Mouse (Mus musculus) testis, postnatal 14 days (tissue): ENCODE results near the gene Herpud1.

ENCODE experiments used
- DNase-seq: peaks from one replicate; pipeline ENCODE4 v3.0.0; 2021; ENCODE audit warnings: low spot score

Gene Herpud1

DNA sequence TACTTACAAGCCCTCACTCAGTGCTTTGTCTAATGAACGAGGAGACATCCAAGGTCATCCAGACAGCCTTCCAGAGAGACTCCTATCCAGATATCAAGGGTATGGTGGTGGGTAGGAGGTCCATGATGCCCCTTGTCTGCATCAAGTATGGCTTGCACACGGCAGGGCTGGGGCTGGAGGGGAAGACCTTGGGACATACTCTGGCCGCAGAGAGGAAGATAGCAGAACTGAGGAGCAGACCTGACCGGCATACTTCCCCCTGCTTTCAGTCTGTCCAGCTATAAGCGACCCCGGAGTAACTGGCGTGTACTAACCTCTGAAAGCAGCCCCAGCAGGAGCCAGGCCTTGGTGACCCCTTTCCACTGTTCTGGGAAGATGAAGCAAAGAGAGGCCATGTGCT lies 23.3 kb downstream of the Herpud1 start:
- no peak for DNase-seq

DNA sequence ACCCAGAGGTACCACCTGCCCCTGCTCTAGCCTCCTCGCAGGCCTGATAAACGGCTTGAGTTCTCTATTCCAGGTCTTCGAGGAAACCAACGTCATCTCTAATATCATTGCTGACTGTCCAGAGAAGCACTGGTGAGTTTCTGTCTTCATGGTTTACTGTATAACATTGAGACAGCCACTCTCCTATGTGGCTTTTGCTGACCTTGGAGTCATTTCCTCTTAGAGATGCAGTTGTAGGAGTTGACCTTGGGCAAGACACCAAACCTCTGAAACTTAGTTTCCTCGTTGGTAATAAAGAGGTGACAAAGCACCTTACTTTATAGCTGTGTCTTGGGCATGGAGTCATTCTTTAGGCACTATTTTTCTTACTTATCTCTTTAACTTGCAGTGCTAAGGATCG lies 26.3 kb downstream of the Herpud1 start:
- no peak for DNase-seq

DNA sequence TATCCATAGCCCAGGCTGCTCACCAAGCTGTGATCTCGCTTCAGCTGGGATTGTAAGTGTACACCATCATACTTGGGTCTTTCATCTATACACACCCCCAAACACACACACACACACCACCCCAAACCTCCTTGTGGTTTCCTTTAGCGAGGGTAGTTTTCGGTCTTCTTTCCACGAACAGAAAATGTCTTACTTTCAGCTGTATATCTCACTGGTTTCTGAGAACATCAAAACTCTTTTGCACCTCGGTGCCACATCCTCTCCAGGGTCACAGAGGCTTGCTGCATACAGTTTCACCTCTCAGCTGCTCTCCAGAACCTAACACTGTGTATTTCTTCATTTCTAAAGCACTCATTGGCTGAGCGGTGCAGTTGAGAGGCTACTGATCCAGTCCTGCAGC lies 27.3 kb downstream of the Herpud1 start:
- DNase-seq, result no peak

DNA sequence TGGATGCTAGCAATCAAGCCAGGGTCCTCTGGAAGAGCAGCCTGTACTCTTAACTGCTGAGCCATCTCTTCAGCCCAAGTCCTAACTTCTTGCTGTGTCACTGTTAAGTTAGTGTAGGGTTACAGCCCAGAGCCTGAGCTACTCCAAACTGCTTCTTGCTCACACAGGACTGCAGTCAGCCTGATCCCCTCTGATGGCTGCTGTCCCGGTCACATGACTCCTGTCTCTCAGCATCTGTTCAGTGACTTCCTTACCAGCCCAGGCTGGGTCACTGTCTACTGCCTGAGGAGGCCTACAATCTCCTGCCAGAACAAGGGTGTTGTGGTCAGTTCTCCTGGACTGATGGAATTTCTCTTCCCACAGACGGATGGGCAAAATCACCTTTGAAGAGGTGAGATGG lies 29.0 kb downstream of the Herpud1 start:
- DNase-seq, result no peak

DNA sequence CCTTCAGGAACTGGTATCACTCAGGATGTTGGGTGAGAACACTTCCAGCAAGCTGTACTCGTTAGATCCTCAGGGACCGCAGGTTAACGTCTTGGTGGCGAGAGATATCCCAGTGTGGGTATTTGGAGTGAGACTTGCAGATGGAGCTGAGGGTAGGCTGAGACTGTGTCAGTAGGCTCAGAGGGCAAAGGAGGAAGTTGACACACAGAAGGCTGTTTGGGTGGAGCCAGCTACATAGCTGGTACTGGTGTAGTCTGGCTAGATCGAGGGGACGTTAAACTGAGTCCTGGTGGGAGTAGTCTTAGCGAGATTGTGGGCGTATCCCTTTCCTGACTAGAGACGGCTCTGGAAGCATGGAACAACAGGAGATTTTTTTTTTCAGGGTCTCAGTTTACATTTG lies 31.8 kb downstream of the Herpud1 start:
- DNase-seq, result no peak

DNA sequence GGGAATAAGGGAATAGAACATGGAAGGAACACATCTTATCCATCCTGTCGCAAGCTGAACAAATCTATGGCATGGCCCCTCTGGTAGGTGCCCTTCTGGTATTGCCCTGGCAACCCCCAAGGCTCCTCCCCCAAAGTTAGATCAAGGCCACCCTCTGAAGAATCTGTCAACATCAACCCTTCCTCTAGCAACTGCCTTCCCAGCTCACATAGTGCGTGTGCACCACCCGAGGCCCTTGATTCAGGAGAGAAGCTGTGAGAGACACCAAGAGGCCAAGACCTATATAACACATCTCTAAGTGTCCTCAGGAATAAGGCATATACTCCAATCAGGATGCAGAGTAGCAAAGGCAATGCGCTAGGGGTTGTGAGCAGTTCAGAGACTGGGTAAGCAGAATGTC lies 36.0 kb downstream of the Herpud1 start:
- no peak for DNase-seq

DNA sequence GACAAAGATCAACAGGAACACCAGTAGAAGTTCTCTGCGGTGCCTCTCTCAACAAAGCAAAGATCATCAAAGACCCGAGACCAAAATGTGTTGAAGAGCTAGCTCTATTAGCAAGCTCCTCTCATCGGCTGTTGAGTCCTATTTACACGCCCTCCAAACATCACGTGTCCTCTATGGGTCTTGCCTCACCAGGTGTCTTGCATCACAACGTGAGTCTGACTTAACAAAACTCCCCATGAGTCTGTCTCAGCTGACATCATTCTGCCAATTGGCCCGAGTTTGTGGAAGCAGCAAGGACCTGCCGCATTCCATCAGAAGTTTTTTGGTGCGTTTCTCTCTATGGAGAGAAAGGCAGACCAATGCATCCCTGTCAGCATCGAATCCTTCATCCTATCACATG lies 41.7 kb downstream of the Herpud1 start:
- no peak for DNase-seq

DNA sequence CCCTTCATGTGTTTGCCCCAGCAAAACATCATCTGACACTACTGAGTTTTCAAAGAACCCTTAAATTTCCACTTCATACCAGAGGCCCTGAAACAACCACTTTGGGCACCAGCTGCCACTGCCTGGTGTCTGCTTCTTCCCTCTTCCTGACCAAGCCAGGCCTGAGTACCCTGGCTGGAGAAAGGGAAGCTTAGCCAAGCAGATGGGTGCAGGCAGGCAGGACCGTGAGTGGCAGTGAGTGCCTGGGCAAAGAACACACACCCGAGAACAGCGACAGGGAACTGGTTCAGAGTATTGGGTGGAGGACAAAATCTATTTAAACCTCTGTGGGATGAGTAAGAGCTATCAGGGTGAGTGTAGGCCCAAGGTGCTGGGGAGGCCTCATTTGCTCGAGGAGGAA lies 42.2 kb downstream of the Herpud1 start:
- DNase-seq, result no peak

DNA sequence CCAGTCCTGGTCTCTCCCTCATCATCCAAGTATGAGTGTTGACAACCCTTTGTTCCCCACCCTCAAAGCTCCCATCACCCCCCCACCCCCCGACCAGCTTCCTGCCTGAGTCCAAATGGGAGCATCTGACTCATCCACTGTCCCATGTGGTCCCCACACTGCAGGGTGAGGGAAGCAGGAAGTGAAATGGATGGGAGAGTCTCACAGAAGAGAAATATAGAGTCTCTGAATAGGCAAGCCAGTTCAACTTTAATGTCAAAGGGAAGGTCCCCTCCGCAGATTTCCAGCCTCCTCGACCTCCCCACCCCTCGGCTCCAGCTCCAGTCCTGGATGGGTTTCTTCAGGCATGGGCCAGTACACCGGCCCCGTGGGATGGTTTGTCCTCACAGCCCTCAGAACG lies 43.1 kb downstream of the Herpud1 start:
- DNase-seq, result no peak

DNA sequence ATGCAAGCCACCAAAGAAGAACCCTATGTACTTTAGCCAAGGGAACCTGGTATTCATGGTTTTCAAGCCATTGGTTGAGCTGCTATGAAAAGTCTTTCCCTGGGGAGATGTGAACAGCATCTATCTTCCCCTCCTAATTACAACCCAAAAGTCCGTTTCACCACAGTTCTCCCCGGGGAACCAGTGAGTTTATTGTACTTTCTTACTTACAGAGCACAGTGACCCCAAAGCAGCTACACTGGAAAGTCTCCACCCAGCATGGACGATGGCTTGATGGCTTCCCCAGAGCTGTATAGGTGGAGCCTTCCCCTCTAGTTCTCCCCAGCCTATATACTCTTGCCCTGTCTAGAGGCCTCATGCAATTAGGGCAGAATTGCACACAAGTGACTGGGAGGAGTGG lies 46.0 kb downstream of the Herpud1 start:
- DNase-seq, result no peak

DNA sequence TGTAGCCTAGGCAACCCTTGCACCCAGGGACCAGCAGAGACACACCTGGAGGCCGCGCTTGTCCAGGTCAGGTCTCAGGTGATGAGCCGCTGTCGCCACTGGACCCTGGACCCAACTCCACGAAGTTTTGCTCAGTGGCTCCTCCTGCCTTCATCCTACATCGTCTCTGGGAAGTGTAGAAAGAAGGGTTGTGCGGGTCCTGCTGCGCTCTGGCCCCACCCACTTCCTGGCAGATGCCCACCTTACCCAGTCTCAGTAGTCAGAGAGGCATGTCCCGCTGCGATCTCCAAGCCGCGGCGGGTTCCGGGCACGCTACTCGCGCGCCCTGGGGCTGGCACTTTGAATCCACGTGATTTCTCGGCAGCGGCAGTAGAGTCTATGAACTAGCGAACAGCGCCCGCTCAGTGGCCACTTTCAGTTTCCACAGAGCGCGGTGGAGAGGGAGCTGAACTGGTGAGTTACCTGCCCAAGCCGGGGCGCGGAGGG lies 47.8 kb downstream of the Herpud1 start, which contains the start of gene Nlrc5:
Nlrc5 (plus strand) TSS at position 376 of the 486 bp plus-strand sequence.
- DNase-seq, result peak; percentile 15

DNA sequence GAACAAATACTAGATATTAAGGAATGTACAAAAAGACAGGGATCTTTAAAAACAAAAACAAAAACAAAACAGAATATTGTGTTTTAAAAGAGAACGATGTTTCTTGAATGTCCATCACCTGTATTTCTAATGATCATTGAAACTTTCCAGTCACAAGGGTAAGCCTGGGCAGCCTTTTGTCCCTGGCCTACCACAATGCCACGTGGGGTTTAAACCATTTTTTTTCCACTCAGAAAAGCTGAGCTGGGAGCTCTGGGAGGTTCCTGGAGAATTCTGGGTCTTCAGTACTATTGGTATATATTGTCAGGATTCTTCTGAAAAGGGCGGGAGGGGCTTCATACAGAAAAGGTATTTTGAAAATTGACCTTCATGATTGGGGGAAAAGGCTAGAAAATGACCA lies 48.7 kb downstream of the Herpud1 start:
- DNase-seq, result no peak

DNA sequence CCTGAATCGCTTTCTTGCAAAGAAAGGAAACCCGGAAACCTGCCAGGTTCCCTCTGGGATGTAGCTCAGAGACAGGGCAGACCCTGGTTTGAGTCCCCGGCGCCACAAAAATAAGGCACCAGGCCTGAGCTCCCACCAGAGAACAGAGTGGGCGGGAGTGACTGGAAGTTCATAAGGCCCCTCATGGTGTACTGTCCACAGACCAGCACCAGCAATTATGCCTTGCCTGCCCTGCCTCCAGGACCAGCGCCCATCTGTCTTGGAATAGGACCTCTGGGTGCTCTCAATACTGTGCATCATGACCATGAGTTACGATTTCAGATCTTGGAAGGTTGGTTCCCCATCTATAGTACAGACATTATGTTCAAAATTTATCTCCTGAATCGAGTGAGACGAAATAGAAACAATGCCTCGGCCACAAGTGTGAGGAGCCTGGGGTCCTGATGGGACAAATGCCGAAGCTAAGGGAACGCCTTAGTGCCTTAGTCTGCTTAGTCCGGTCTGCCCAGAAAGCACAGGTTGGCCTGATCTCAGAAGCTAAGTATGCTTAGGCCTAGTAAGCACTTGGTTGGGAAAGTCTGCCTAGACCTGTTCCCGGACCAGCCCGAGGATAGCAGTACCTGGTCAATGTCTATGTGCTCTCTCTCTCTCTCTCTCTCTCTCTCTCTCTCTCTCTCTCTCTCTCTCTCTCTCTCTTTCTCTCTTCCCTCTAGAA lies 49.3 kb downstream of the Herpud1 start:
- no peak for DNase-seq

DNA sequence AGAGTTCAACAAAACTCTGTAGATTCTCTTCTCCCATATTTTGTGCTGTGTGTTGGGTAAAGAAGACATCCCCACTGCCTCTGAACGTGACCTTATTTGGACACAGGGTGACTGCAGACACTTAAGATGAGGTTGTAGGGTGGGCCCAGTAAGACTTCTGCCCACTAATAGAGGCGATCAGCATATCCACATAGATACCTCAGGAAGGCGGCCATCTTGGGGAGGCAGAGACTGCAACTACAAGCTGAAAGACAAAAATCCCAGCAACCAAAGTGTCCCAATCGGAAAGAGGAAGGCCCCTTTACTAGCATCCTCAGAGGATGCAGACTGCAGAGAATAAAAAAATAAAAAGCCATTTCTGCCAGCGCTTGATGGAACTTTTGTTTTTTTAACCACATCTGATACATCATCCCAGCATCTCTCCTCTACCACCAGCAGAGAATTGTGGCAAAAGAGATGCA lies 49.9 kb downstream of the Herpud1 start:
- DNase-seq, result no peak

DNA sequence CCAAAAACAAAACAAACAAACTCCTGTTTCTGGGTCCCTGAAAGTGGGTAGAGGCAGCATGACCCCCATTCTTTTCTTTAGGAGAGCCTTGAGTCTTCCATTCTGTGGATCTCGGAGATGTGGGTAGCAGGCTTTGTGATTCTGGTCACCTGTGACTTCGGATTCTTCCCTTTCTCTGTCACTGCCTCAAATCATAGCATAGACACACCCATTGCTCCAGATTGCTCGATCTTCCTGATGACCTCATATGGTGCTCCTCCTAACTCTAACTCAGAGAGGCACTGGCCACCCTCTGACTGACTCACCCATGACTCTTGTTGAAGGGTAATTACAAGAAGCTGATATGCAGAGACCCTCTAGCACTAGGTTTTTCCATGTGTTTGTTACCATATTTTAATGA lies 50.7 kb downstream of the Herpud1 start:
- no peak for DNase-seq

DNA sequence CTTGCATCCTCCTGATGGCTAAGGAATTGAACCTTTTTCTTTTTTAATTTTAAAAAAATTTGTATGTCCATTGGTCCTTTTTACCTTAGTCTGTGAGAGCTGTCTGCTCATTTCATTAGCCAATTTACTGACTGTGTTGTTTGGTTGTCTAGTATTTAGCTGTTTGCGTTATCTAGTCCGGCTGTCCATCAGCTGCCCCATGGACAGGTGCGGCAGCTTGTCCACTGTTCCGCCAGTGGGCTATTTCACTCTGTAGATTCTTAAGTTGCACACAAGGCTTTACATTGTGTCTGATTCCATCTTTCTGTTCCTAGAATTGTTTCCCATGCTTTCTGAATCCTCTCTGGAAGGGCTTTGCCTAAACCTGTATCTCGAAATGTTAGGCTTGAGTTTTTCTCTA lies 52.4 kb downstream of the Herpud1 start:
- DNase-seq, result no peak

DNA sequence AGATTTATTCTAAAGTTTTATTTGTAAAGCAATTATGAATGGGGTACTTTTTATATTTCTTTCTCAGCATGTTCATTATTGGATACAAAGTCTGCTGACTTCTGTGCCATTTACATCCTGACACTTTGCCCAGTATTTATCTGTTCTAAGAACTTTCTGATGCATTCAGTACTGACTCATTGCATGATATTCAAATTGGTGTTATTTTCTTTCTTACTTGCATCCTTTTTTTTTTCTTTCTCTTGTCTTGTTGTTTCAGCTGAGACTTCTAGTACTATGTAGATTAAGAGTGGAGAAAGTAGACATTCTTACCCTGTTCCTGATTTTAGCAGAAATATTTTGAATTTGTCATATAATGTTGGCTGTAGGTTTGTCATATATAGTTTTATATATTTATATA lies 53.5 kb downstream of the Herpud1 start:
- no peak for DNase-seq

DNA sequence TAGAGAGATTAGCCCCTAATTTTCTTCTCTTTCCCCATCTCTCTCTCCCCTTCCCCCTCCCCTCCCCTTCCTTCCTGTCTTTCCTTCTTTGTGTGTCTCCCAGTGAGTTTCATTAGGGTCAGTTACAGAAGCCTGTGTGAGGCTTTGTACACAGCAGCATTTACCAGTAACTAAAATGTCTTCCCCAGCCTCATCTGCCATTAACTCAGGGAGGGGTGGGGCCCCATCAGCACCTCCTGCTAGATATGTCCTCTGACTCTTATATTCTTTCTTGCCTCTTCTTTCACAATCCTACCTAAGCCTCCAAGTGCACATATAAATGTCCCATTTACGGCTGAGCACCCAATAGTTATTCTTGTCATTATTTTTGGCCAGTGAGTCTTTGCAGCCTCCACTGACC lies 54.2 kb downstream of the Herpud1 start:
- DNase-seq, result no peak

DNA sequence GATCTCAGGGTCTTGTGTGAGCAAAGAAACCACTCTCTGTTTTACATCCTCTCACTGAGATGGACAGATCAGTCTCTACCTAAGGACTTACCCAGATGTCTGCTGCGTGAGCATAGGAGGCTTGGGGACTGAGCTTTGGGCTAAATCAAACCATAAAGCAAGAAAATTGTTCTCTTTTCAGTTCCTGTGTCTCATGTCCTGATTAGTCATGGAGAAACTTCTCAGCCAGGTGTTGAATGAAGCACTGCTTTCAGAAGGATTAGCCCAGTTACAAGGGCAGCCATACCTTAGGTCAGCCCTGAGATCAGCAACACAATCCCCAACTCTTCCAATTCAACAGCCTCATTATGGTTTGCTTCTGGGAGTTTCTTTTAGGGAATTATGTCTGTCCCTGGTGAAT lies 55.4 kb downstream of the Herpud1 start:
- no peak for DNase-seq

DNA sequence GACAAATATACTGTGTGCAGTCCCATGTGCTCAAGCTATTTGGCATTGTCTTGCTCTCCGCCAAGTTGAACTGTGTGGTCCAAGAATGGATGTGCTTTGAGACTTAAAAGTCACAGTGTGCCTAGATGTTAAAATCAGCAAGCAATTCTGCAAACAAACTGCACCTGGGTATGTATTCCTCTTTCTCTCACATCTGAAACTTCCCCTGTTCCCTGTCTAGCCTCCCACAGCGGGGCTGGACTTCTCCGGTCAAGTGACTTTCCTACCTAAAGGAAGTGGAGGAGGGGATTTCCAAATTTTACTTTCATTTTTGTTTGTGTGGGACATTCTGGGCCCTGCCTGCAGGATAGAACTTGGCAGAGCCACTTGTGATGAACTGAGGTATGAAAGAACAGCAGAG lies 56.9 kb downstream of the Herpud1 start:
- DNase-seq, result no peak

DNA sequence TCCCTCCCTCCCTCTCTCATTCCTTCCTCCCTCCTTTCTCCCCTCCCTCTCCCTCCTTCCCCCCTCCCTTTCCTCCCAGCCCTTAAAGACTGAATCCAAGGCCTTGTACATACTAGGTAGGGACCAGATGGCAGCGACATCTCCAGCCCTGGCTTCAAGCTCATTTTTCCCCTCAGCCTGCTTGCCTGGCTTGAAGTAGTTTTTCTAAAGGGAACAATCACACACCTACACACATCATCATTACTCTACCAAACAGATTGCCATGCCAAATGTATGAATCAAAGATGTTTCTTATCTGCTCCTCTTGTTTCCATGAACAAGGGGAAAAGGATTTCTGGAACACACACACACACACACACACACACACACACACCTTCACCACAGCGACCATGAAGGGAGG lies 58.2 kb downstream of the Herpud1 start:
- DNase-seq, result no peak
